Mouse (Mus musculus) G1E (cell line): ENCODE results near the gene Kcnq2.

ENCODE experiments used
- CTCF ChIP-seq: IDR thresholded peaks from 2 replicates; pipeline ENCODE4 v1.5.1; 2012; ENCODE audit warnings: low read depth, low read length, inconsistent platforms, mixed read lengths
- GATA1 ChIP-seq: IDR thresholded peaks from 2 replicates; pipeline ENCODE4 v1.6.1; 2012; ENCODE audit warnings: borderline replicate concordance, low read length, inconsistent platforms, mixed read lengths
- POLR2AphosphoS5 ChIP-seq: IDR thresholded peaks from 2 replicates; pipeline ENCODE4 v1.6.1; 2012; ENCODE audit warnings: low read depth, low read length, inconsistent platforms; ENCODE audit not compliant: insufficient replicate concordance
- TAL1 ChIP-seq: conservative IDR thresholded peaks from 2 replicates; pipeline ENCODE4 v1.6.1; 2012; ENCODE audit warnings: low read depth, low read length, inconsistent platforms, mixed read lengths

GRCm38 (mm10) chr2:181153131-181153530 lies 18.0 kb upstream of the Kcnq2 start:
- no peak for TF ChIP-seq CTCF
- TF ChIP-seq POLR2AphosphoS5, result no peak
- no peak for TF ChIP-seq GATA1
- no peak for TF ChIP-seq TAL1
